Mouse (Mus musculus): Measurements from ENCODE around the gene Tmed6.
"Not testable (repeated sequence)": the region's sequence is repeated elsewhere in the genome, so short reads cannot be mapped to it uniquely, and the experiment has no call there.

Tmed6 gene

GRCm38 (mm10) chr8:107065511-107066496 is at the start of gene Tmed6:
Tmed6 (minus strand) TSS chr8:107065644.
- in situ Hi-C loops (cut with MboI) = no loop called here

GRCm38 (mm10) chr8:107115008-107115320 is 49.5 kb upstream of the Tmed6 start:
- in situ Hi-C loops (cut with MboI) = loop anchor here (10.0 kb wide), 1 partner anchor 200 kb away; no protein-coding TSS in a partner anchor

DNA sequence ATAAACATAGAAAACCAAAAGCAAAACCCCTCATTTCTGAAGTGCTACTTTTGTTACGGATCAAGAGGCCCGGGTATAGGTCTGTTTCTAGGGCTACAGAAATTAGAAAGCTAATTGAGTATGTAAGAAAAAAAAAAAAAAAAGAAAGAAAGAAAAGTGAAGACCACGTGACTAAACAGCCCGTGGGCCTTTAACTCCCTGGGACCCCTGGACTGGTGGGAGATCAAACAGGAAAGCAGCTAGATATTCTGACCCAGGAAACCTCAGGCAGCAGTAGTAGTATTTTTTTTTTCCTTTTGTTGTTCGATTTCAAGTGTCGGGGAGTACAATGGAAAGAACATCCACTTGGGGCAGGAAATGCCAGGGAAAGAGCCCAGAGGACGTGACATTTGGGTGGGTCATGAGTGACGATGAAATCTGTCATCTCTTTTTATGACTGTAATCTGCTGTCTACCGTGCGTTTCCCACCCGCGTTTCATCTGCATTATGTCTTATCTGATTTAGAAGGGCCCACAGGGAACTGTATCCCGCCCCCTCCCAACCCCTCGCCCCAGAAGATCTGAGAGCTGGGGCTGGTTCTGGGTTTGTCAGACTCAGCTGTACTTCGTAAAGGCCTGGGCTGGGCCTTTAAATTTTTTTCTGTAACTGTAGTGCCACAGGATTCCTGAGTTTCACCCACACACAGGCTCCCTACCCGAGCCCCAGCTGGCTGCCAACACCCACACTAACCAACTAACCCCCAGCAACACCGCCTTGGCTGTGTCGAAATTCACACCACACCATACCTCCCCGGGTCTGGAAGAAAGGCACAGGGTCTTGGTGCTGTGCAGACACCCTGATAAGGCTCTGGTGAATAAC is 48.9 kb upstream of the Tmed6 start:
- in situ Hi-C loops (cut with MboI) = loop anchor here (10.0 kb wide), 1 partner anchor 200 kb away; no protein-coding TSS in a partner anchor

GRCm38 (mm10) chr8:107113209-107113608 is 47.8 kb upstream of the Tmed6 start:
- in situ Hi-C loops (cut with MboI) = loop anchor here (10.0 kb wide), 1 partner anchor 202 kb away; no protein-coding TSS in a partner anchor

DNA sequence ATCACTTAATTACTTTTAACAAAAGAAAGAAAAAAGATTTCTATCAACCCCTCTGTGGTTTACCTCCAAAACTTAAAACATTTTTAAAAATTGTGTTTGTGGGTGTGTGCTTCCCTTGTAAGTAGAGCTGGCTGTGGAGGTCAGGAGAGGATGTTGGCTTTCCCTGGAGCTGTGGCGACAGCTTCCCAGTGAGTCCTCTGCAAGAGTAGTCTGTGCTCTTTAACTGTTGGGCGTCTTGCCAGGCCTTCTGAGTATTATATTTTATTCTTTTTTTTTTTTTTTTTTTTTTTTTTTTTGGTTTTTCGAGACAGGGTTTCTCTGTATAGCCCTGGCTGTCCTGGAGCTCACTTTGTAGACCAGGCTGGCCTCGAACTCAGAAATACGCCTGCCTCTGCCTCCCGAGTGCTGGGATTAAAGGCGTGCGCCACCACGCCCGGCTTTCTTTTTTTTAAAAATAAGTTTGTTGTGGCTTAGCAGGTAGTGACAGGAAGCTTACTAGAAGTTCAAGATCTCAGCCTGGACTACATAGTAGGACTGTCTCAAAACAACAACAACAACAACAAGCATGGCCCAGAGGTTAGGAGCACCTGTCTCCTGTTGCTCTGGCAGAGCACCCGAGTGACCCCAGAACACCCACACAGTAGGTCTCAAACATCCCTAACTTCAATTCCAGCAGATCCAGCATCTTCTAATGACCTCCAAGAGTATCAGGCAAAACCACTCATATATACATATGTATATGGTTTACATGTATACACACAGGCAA is 46.1 kb upstream of the Tmed6 start:
- in situ Hi-C loops (cut with MboI) = loop anchor here (10.0 kb wide), 1 partner anchor 203 kb away; no protein-coding TSS in a partner anchor

DNA sequence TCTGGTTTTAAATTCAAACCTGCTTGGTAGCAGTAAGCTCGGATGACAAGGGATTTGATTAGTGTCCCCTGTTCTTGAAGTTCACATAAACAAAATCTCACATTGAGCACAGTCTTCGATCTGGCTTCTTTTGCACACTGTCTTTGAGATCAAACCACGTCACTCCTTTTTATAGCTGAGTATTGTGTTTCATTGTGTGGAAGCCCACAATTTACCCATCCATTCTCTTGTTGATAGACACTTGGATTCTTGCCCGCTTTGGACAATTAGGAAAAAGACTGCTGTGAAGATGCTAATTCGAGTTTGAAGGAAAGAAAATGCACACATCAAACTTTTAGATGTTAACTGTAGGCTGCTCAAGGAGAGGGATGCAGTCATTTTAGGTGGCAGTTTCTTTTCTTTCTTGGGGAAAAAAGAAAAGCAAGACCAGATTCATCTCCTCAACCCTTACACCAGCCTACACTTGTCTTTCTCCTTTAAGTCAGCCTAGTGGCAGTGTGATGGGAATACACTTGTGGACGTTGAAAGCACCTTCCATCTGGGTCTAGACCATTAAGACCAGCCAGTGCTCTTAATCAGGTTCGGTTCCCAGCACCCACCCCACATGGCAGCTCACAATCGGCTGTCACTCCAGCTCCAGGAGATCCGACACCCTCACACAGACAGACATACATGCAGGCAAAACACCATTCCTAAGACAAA is 45.3 kb upstream of the Tmed6 start:
- in situ Hi-C loops (cut with MboI) = loop anchor here (10.0 kb wide), 1 partner anchor 204 kb away; no protein-coding TSS in a partner anchor

GRCm38 (mm10) chr8:107109816-107110435 is 44.5 kb upstream of the Tmed6 start:
- in situ Hi-C loops (cut with MboI) = loop anchor here (10.0 kb wide), 1 partner anchor 205 kb away; no protein-coding TSS in a partner anchor

- in situ Hi-C loops (cut with MboI) = no loop called here
Observed at GRCm38 (mm10) chr8:107108978-107109720, 43.7 kb upstream of the Tmed6 start.

DNA sequence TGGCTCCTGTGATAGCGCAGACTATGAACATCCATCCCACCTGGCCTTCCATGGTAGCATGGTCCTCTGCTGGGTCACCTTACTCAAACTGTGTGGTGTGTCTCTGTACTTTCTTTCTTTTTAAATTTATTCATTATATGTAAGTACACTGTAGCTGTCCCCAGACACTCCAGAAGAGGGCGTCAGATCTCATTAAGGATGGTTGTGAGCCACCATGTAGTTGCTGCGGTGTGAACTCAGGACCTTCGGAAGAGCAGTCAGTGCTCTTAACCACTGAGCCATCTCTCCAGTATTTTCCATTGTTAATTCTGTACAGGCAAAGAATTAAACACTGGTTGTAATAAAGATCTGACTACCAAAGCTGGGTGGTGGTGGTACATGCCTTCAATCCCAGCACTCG is 42.6 kb upstream of the Tmed6 start:
- in situ Hi-C loops (cut with MboI) = not testable (repeated sequence)

DNA sequence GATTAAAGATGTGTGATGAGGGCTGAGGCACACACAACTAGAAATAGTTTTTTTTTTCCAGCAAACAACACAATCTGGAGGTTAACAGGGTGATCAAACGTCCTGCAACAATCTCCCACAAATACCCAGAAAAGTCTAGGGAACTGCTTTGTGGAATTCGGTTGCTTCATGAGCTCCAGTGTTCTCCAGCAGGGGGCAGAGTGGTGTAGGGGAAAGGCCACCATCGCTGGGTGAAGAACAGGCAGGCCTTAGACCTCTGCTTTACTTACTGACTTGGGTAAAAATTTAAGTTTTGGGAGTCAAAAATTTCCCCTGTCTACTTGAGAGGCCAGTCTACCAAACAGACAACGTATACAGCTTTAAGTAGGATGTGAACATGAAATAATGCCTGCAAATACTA is 39.1 kb upstream of the Tmed6 start:
- in situ Hi-C loops (cut with MboI) = no loop called here

DNA sequence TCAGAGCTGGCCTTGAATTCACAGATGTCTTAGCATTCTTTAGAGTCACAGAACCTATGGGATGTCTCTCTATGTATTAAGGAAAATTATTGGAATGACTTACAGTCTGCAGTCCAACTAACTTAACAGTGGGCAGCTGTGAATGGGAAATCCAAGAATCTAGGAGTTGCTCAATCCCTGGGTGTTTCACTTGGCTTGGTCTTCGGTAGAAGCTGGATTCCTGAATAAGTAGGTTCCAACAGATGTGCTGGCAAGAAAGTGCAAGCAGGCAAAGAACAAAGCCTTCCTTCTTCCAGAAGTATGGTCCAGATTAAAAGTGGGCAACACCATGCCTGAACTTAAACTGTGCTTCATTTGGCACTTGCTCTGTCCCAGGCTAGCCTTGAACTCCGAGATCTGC is 35.2 kb upstream of the Tmed6 start:
- in situ Hi-C loops (cut with MboI) = no loop called here

- in situ Hi-C loops (cut with MboI) = no loop called here
Observed at GRCm38 (mm10) chr8:107096366-107097036, 31.1 kb upstream of the Tmed6 start, which contains the start of gene Terf2. Terf2 (minus strand) TSS chr8:107096547.

GRCm38 (mm10) chr8:107095717-107096365 is 30.4 kb upstream of the Tmed6 start:
- in situ Hi-C loops (cut with MboI) = no loop called here

- in situ Hi-C loops (cut with MboI) = no loop called here
Observed at GRCm38 (mm10) chr8:107090531-107090930, 25.1 kb upstream of the Tmed6 start.

DNA sequence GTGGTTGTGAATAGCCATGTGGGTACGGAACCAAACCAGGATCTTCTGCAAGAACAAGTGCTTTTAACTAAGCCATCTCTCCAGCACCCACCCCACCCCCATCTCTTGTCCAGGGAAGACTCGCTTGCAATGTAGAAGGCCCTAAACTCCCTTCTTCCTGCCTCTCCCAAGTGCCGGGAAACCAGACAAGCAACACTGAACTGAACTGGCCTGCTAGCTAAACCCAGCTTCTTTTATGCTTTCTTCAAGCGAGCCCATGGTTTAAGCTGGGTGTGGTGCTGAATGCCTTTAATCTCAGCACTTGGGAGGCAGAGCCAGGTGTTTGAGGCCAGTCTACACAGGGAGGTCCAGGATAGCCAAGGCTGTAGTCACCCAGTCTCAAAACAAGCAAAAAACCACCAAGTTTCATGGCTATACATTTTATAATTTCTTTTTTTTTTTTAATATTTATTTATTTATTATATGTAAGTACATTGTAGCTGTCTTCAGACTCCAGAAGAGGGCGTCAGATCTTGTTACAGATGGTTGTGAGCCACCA is 23.2 kb upstream of the Tmed6 start:
- in situ Hi-C loops (cut with MboI) = no loop called here

GRCm38 (mm10) chr8:107086018-107086417 is 20.6 kb upstream of the Tmed6 start:
- in situ Hi-C loops (cut with MboI) = no loop called here

GRCm38 (mm10) chr8:107085358-107085757 is 19.9 kb upstream of the Tmed6 start:
- in situ Hi-C loops (cut with MboI) = no loop called here

GRCm38 (mm10) chr8:107076239-107076888 is 10.9 kb upstream of the Tmed6 start:
- in situ Hi-C loops (cut with MboI) = no loop called here
